Mouse (Mus musculus) midbrain, embryonic 15.5 days (tissue): Measurements from ENCODE around the gene Ptgs2. TPM values are rescaled to one million over a fixed set of nuclear protein-coding genes. Genes with fewer than 3 reads are reported as not detected.

ENCODE experiments used
- ATAC-seq: fragments of 200-750 bp; cut with Nextera tagmentation; replicated peaks from 2 replicates; pipeline ENCODE4 v1.8.0; 2017; ENCODE audit warnings: moderate TSS enrichment
- H3K27ac ChIP-seq: fragments of 300-500 bp; sonication (generic); 2 replicates; pipeline ENCODE4 v1.5.1; 2015; ENCODE audit warnings: mild to moderate bottlenecking, inconsistent platforms
- H3K27me3 ChIP-seq: fragments of 300-500 bp; sonication (generic); replicated peaks from 2 replicates; pipeline ENCODE4 v1.6.1; 2015; ENCODE audit warnings: inconsistent platforms
- H3K36me3 ChIP-seq: fragments of 300-500 bp; sonication (generic); replicated peaks from 2 replicates; pipeline ENCODE4 v1.6.1; 2015; ENCODE audit warnings: inconsistent platforms
- H3K4me1 ChIP-seq: fragments of 300-500 bp; sonication (generic); 2 replicates; pipeline ENCODE4 v1.6.1; 2015; ENCODE audit warnings: inconsistent platforms
- H3K4me2 ChIP-seq: fragments of 300-500 bp; sonication (generic); 2 replicates; pipeline ENCODE4 v1.6.1; 2015; ENCODE audit warnings: inconsistent platforms, mild to moderate bottlenecking, moderate library complexity
- H3K4me3 ChIP-seq: fragments of 300-500 bp; sonication (generic); 2 replicates; pipeline ENCODE4 v1.5.1; 2015; ENCODE audit warnings: mild to moderate bottlenecking, inconsistent platforms
- H3K9ac ChIP-seq: fragments of 300-500 bp; sonication (generic); 2 replicates; pipeline ENCODE4 v1.6.1; 2015; ENCODE audit warnings: mild to moderate bottlenecking, inconsistent platforms
- H3K9me3 ChIP-seq: fragments of 300-500 bp; sonication (generic); 2 replicates; pipeline ENCODE4 v1.6.1; 2016; ENCODE audit warnings: inconsistent platforms
- WGBS: fragments of 180-500 bp; shearing (Covaris S2); methylation state at CpG from one replicate; pipeline ENCODE4 v1.1.7; 2015; ENCODE audit warnings: mixed read lengths; 5-methylcytosine and 5-hydroxymethylcytosine counted together
- polyA plus RNA-seq: library from polyadenylated mRNA; unstranded; fragments of >200 nt; fragmentation: Nextera tagmentation; extraction: Ambion mirVana; gene quantifications from 2 replicates; pipeline ENCODE4 v1.2.1, GENCODE M21; 2015

Ptgs2 gene
- polyA plus RNA-seq, 1 experiment from 2014 or later = 0.12 TPM

- Histone ChIP-seq H3K27ac (no peak overlapping the region), H3K9me3 (no peaks in the 10 kb centered on the region), H3K9ac (no peak overlapping the region), H3K4me2 (no peak overlapping the region), H3K27me3 (no peaks in the 10 kb centered on the region), H3K36me3 (no peaks in the 10 kb centered on the region), H3K4me1 (no peaks in the 10 kb centered on the region), H3K4me3 (no peak overlapping the region)
- WGBS = 69% methylated on average over 7 of the region's 7 CpGs
- no peak for ATAC-seq
Observed at GRCm38 (mm10) chr1:150115352-150115751, 15.5 kb downstream of the Ptgs2 start.

- H3K4me3 ChIP-seq = no peak overlapping the region
- 88% methylated on average over 5 of the region's 5 CpGs for WGBS
- no peak overlapping the region for H3K27ac ChIP-seq
- ATAC-seq = no peak
- H3K36me3 ChIP-seq = no peaks in the 10 kb centered on the region
- H3K27me3 ChIP-seq = no peaks in the 10 kb centered on the region
- H3K9me3 ChIP-seq = no peaks in the 10 kb centered on the region
- H3K4me1 ChIP-seq = no peaks in the 10 kb centered on the region
- no peak overlapping the region for H3K9ac ChIP-seq
- no peak overlapping the region for H3K4me2 ChIP-seq
Observed at GRCm38 (mm10) chr1:150118352-150118751, 18.5 kb downstream of the Ptgs2 start.

GRCm38 (mm10) chr1:150125568-150125967 is 25.7 kb downstream of the Ptgs2 start:
- 91% methylated on average over 2 of the region's 2 CpGs for WGBS
- H3K9me3 ChIP-seq = no peaks in the 10 kb centered on the region
- no peaks in the 10 kb centered on the region for H3K27me3 ChIP-seq
- no peak overlapping the region for H3K27ac ChIP-seq
- ATAC-seq = no peak
- no peak overlapping the region for H3K4me2 ChIP-seq
- H3K4me3 ChIP-seq = no peak overlapping the region
- no peak overlapping the region for H3K9ac ChIP-seq
- no peaks in the 10 kb centered on the region for H3K36me3 ChIP-seq
- H3K4me1 ChIP-seq = no peaks in the 10 kb centered on the region

GRCm38 (mm10) chr1:150130070-150130469 is 30.2 kb downstream of the Ptgs2 start:
- ATAC-seq = no peak
- Histone ChIP-seq H3K4me1 (no peaks in the 10 kb centered on the region), H3K4me3 (no peak overlapping the region), H3K27ac (no peak overlapping the region), H3K4me2 (no peak overlapping the region), H3K36me3 (no peaks in the 10 kb centered on the region), H3K9ac (no peak overlapping the region), H3K27me3 (no peaks in the 10 kb centered on the region), H3K9me3 (no peaks in the 10 kb centered on the region)
- WGBS = 74% methylated on average over 6 of the region's 6 CpGs

GRCm38 (mm10) chr1:150130586-150131275 is 30.9 kb downstream of the Ptgs2 start:
- ATAC-seq = no peak
- no peak overlapping the region for H3K27ac ChIP-seq
- H3K27me3 ChIP-seq = no peaks in the 10 kb centered on the region
- no peak overlapping the region for H3K9ac ChIP-seq
- H3K4me1 ChIP-seq = no peaks in the 10 kb centered on the region
- 63% methylated on average over 5 of the region's 5 CpGs for WGBS
- H3K9me3 ChIP-seq = no peaks in the 10 kb centered on the region
- H3K4me3 ChIP-seq = no peak overlapping the region
- no peak overlapping the region for H3K4me2 ChIP-seq
- H3K36me3 ChIP-seq = no peaks in the 10 kb centered on the region

GRCm38 (mm10) chr1:150135350-150135749 is 35.5 kb downstream of the Ptgs2 start:
- Histone ChIP-seq H3K9ac (no peak overlapping the region), H3K4me3 (no peak overlapping the region), H3K4me1 (no peaks in the 10 kb centered on the region), H3K27me3 (no peaks in the 10 kb centered on the region), H3K4me2 (no peak overlapping the region), H3K27ac (no peak overlapping the region), H3K9me3 (no peaks in the 10 kb centered on the region), H3K36me3 (no peaks in the 10 kb centered on the region)
- ATAC-seq = no peak

- H3K4me3 ChIP-seq = no peak overlapping the region
- H3K4me1 ChIP-seq = no peaks in the 10 kb centered on the region
- no peak overlapping the region for H3K27ac ChIP-seq
- no peaks in the 10 kb centered on the region for H3K36me3 ChIP-seq
- 79% methylated on average over 9 of the region's 9 CpGs for whole genome bisulfite sequencing
- H3K27me3 ChIP-seq = no peaks in the 10 kb centered on the region
- no peak for ATAC-seq
- H3K9ac ChIP-seq = no peak overlapping the region
- no peaks in the 10 kb centered on the region for H3K9me3 ChIP-seq
- no peak overlapping the region for H3K4me2 ChIP-seq
Observed at GRCm38 (mm10) chr1:150139730-150140129, 39.9 kb downstream of the Ptgs2 start.

GRCm38 (mm10) chr1:150141939-150142338 is 42.1 kb downstream of the Ptgs2 start:
- no peak for ATAC-seq
- Histone ChIP-seq H3K36me3 (no peaks in the 10 kb centered on the region), H3K4me2 (no peak overlapping the region), H3K4me1 (no peaks in the 10 kb centered on the region), H3K4me3 (no peak overlapping the region), H3K27ac (no peak overlapping the region), H3K9ac (no peak overlapping the region), H3K27me3 (no peaks in the 10 kb centered on the region), H3K9me3 (no peaks in the 10 kb centered on the region)
- WGBS = 90% methylated on average over 1 of the region's 1 CpGs

GRCm38 (mm10) chr1:150143578-150143977 is 43.7 kb downstream of the Ptgs2 start:
- H3K9me3 ChIP-seq = no peaks in the 10 kb centered on the region
- H3K4me2 ChIP-seq = no peak overlapping the region
- H3K27ac ChIP-seq = no peak overlapping the region
- no peak for ATAC-seq
- 70% methylated on average over 1 of the region's 1 CpGs for WGBS
- no peak overlapping the region for H3K4me3 ChIP-seq
- H3K4me1 ChIP-seq = no peaks in the 10 kb centered on the region
- no peaks in the 10 kb centered on the region for H3K36me3 ChIP-seq
- H3K27me3 ChIP-seq = no peaks in the 10 kb centered on the region
- no peak overlapping the region for H3K9ac ChIP-seq

- Histone ChIP-seq H3K4me2 (no peak overlapping the region), H3K4me3 (no peak overlapping the region), H3K27ac (no peak overlapping the region), H3K4me1 (no peaks in the 10 kb centered on the region), H3K27me3 (no peaks in the 10 kb centered on the region), H3K36me3 (no peaks in the 10 kb centered on the region), H3K9me3 (no peaks in the 10 kb centered on the region), H3K9ac (no peak overlapping the region)
- 89% methylated on average over 8 of the region's 8 CpGs for WGBS
- ATAC-seq = no peak
Observed at GRCm38 (mm10) chr1:150145049-150145448, 45.2 kb downstream of the Ptgs2 start.

GRCm38 (mm10) chr1:150147272-150147671 is 47.4 kb downstream of the Ptgs2 start:
- H3K9me3 ChIP-seq = no peaks in the 10 kb centered on the region
- 61% methylated on average over 4 of the region's 4 CpGs for WGBS
- no peak overlapping the region for H3K4me3 ChIP-seq
- no peak overlapping the region for H3K4me2 ChIP-seq
- H3K4me1 ChIP-seq = no peaks in the 10 kb centered on the region
- ATAC-seq = no peak
- no peaks in the 10 kb centered on the region for H3K36me3 ChIP-seq
- no peaks in the 10 kb centered on the region for H3K27me3 ChIP-seq
- no peak overlapping the region for H3K9ac ChIP-seq
- H3K27ac ChIP-seq = no peak overlapping the region

- Histone ChIP-seq H3K4me3 (no peak overlapping the region), H3K27me3 (no peaks in the 10 kb centered on the region), H3K9ac (no peak overlapping the region), H3K27ac (no peak overlapping the region), H3K9me3 (no peaks in the 10 kb centered on the region), H3K36me3 (no peaks in the 10 kb centered on the region), H3K4me2 (no peak overlapping the region), H3K4me1 (no peaks in the 10 kb centered on the region)
- ATAC-seq = no peak
- 73% methylated on average over 3 of the region's 3 CpGs for WGBS
Observed at GRCm38 (mm10) chr1:150151411-150151810, 51.6 kb downstream of the Ptgs2 start.
